Mouse (Mus musculus) embryo, embryonic 10 days (tissue): ENCODE data around the gene Gm14862.

ENCODE experiments used
- DNase-seq: peaks from one replicate; pipeline ENCODE4 v3.0.0-alpha.2; 2015; ENCODE audit warnings: low spot score

Gm14862 gene

GRCm38 (mm10) chrX:9222412-9223221 is 34.1 kb downstream of the Gm14862 start:
- DNase-seq, result no peak

- DNase-seq, result no peak
These were observed 35.0 kb downstream of the Gm14862 start for GRCm38 (mm10) chrX:9221736-9222135.

GRCm38 (mm10) chrX:9221206-9221605 is 35.5 kb downstream of the Gm14862 start:
- peak; percentile 45 for DNase-seq

GRCm38 (mm10) chrX:9219570-9219969 is 37.1 kb downstream of the Gm14862 start:
- DNase-seq, result no peak

- DNase-seq, result no peak
These were observed 40.5 kb downstream of the Gm14862 start for GRCm38 (mm10) chrX:9216244-9216643.

GRCm38 (mm10) chrX:9205121-9205520 is 51.6 kb downstream of the Gm14862 start:
- no peak for DNase-seq

GRCm38 (mm10) chrX:9202781-9203405 is 53.8 kb downstream of the Gm14862 start:
- no peak for DNase-seq

GRCm38 (mm10) chrX:9201954-9202353 is 54.7 kb downstream of the Gm14862 start:
- DNase-seq, result no peak
